Mouse (Mus musculus): Measurements from ENCODE around the gene Gm28374. TPM values are rescaled to one million over a fixed set of nuclear protein-coding genes. Genes with fewer than 3 reads are reported as not detected.

Gm28374 gene
- polyA plus RNA-seq, 1 experiment from 2014 or later = 0.80 TPM

DNA sequence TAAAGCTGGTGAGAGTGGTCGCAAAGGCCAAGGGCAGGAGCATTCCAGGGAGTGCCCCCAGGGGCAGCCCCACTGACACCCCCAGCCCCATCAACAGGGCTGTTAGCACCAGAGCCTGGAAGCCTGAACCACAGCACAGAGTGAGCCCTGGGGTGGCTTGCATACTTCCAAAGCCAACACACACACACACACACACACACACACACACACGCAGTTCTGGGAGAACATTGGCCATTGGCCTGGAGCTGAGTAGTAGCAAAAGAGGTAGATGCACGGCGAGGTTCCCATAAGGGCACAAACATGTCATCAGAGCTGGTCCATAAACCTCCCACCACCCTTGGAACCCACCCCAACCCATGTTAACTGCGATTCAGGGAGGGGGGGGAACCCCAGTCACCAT, 15.5 kb downstream of the Gm28374 start:
- Histone ChIP-seq H3K27ac (peak overlapping the region; percentile 84; the same call in 1 of the 2 replicates), H3K36me3 (peaks cover 30% of the 10 kb centered on the region), H3K9ac (peak overlapping the region; percentile 79), H3K4me2 (peak overlapping the region; percentile 93), H3K9me3 (replicated peaks) (no peaks in the 10 kb centered on the region), H3K4me1 (replicated peaks) (peaks cover 55% of the 10 kb centered on the region), H3K4me3 (replicated peaks) (peak overlapping the region; percentile 64), H3K27me3 (no peaks in the 10 kb centered on the region)
- 44% methylated on average over 5 of the region's 5 CpGs for WGBS (ENCODE audit: insufficient replicate concordance)
- ATAC-seq (ENCODE audit: low read depth) = no peak
- DNase-seq = no peak

- H3K4me2 ChIP-seq = peak overlapping the region; percentile 100
- H3K9ac ChIP-seq = peak overlapping the region; percentile 93; the same call in 1 of the 2 replicates
- peaks cover 19% of the 10 kb centered on the region for H3K36me3 ChIP-seq
- ATAC-seq (ENCODE audit: low read depth) (no peak), DNase-seq (no peak)
- H3K27me3 ChIP-seq = no peaks in the 10 kb centered on the region
- H3K9me3 ChIP-seq (replicated peaks) = no peaks in the 10 kb centered on the region
- H3K4me3 ChIP-seq (replicated peaks) = peak overlapping the region; percentile 81
- peak overlapping the region; percentile 96 for H3K27ac ChIP-seq
- 88% methylated on average over 6 of the region's 6 CpGs for WGBS (ENCODE audit: insufficient replicate concordance)
- peaks cover 70% of the 10 kb centered on the region for H3K4me1 ChIP-seq (replicated peaks)
Measured at GRCm38 (mm10) chr19:6063081-6063480, 19.0 kb downstream of the Gm28374 start.

DNA sequence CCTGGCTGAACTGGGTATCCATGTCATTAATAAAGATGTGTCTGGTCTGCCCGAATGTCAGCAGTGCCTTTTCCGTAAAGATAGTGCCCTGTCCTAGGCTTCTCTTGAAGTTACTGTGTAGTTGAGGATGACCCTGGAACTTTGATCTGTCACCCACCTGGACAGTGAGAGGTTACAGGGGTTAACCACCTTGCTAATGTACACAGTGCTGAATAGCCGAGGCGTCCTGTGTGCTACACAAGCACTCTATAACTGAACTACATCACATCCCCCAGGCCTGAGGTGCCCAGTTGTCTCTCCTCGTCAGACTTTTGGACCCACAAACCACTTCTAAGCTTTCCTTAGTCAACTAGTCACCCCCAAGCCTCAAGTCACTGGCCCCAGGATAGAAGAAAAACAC, 19.6 kb downstream of the Gm28374 start:
- DNase-seq (no peak), ATAC-seq (ENCODE audit: low read depth) (no peak)
- Histone ChIP-seq H3K9ac (peak overlapping the region; percentile 93), H3K27ac (peak overlapping the region; percentile 96), H3K36me3 (peaks cover 19% of the 10 kb centered on the region), H3K4me3 (replicated peaks) (peak overlapping the region; percentile 81), H3K27me3 (no peaks in the 10 kb centered on the region), H3K9me3 (replicated peaks) (no peaks in the 10 kb centered on the region), H3K4me2 (peak overlapping the region; percentile 100), H3K4me1 (replicated peaks) (peaks cover 63% of the 10 kb centered on the region)
- 47% methylated on average over 5 of the region's 5 CpGs for WGBS (ENCODE audit: insufficient replicate concordance)

DNA sequence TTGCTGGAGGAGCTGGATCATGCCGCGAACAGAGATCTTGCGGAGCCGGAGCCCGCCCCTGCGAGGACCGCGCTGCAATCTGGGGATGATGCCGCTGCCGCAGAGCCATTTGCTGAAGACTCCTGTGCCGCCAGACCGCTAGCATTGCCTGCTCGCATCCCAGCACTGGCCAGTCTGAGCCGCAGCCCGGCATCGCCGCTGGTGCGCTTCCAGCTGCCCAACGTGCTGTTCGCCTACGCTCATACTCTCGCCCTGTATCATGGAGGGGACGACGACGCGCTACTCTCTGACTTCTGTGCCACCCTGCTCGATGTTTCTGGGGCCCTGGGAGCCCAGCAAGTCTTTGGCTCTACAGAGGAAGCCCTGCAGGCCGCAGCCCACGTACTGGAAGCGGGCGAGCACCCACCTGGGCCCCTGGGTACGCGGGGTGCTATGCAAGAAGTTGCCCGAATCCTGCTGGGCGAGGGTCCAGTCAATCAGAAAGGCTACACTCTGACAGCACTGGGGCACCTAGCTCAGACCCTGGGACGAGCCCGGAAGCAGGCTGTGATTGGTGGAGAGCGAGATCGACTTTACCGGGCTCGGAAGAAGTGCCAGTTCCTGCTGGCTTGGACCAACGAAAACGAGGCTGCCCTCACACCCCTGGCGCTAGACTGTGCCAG, 20.3 kb downstream of the Gm28374 start:
- 1% methylated on average over 44 of the region's 44 CpGs for WGBS (ENCODE audit: insufficient replicate concordance)

DNA sequence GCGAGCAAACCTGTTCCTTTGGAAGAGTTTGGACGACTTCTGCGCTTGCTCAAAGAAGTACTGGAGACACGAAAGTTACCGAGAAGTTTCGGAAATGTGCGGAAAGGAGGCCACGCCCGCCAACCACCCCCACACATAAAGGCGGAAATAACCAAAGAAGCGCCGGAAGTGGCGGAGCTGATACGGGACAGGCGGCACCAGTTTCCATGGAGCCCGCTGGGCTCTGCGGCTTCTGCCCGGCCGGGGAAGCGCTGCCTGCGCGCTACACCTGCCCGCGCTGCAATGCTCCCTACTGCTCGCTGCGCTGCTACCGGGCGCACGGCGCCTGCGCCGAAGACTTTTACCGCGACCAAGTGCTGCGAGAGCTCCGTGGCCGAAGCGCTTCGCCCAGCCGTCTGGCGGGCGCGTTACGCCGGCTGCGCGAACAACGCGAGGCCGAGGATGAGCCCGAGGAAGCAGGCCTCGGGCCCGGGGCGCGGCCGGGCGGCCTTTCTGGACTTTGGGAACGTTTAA, 21.0 kb downstream of the Gm28374 start, which contains the start of gene Znhit2:
Gene Znhit2, plus strand, starts transcription at position 172 of the 513 bp plus-strand sequence.
- H3K4me1 ChIP-seq (replicated peaks) = peaks cover 60% of the 10 kb centered on the region
- ATAC-seq (ENCODE audit: low read depth) (peak; percentile 74), DNase-seq (peak; percentile 87)
- H3K36me3 ChIP-seq = peaks cover 22% of the 10 kb centered on the region
- under 1% methylated on average over 58 of the region's 58 CpGs for whole genome bisulfite sequencing (ENCODE audit: insufficient replicate concordance)
- H3K9ac ChIP-seq = peak within 1 kb of the TSS; percentile 93
- H3K4me2 ChIP-seq = peak within 1 kb of the TSS; percentile 100
- H3K27me3 ChIP-seq = no peaks in the 10 kb centered on the region
- peak within 1 kb of the TSS; percentile 96 for H3K27ac ChIP-seq
- H3K4me3 ChIP-seq (replicated peaks) = peak within 1 kb of the TSS; percentile 81
- H3K9me3 ChIP-seq (replicated peaks) = no peaks in the 10 kb centered on the region

More for the DNA sequence above, 20.3 kb downstream of the Gm28374 start:
- ATAC-seq (ENCODE audit: low read depth) (peak; percentile 16), DNase-seq (peak; percentile 38)
- Histone ChIP-seq H3K9ac (peak overlapping the region; percentile 93), H3K4me1 (replicated peaks) (peaks cover 60% of the 10 kb centered on the region), H3K9me3 (replicated peaks) (no peaks in the 10 kb centered on the region), H3K27ac (peak overlapping the region; percentile 96), H3K4me3 (replicated peaks) (peak overlapping the region; percentile 81), H3K36me3 (peaks cover 19% of the 10 kb centered on the region), H3K27me3 (no peaks in the 10 kb centered on the region), H3K4me2 (peak overlapping the region; percentile 100)

- peak overlapping the region; percentile 85 for H3K27ac ChIP-seq
- no peaks in the 10 kb centered on the region for H3K27me3 ChIP-seq
- DNase-seq (no peak), ATAC-seq (ENCODE audit: low read depth) (no peak)
- H3K4me2 ChIP-seq = peak overlapping the region; percentile 85
- WGBS (ENCODE audit: insufficient replicate concordance) = 59% methylated on average over 5 of the region's 5 CpGs
- H3K36me3 ChIP-seq = peaks cover 43% of the 10 kb centered on the region
- peak overlapping the region; percentile 95 for H3K9ac ChIP-seq
- H3K9me3 ChIP-seq (replicated peaks) = no peaks in the 10 kb centered on the region
- H3K4me3 ChIP-seq (replicated peaks) = peak overlapping the region; percentile 89
- H3K4me1 ChIP-seq (replicated peaks) = peaks cover 70% of the 10 kb centered on the region
Measured at GRCm38 (mm10) chr19:6058966-6059365, 23.1 kb downstream of the Gm28374 start.

DNA sequence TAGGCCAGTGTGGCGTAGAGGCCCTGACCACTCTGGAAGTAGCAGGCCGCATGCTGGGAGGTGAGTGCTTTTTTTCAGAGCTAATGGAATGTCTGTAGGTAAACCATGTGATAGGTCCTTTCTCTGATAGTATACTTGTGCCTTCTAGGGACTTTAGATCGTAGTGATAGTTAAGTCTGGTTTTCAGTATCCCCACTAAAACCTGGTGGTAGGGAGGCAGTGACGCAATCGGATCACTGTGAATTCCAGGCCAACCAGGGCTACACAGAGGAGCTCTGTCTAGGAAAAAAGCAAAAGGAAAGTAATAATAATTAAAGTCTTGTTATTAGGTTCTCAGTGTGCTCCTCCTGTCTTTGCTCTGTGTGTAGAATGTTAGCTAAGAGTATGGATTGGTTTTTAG, 23.5 kb downstream of the Gm28374 start:
- no peaks in the 10 kb centered on the region for H3K9me3 ChIP-seq (replicated peaks)
- peak overlapping the region; percentile 95 for H3K9ac ChIP-seq
- peak overlapping the region; percentile 89 for H3K4me3 ChIP-seq (replicated peaks)
- WGBS (ENCODE audit: insufficient replicate concordance) = 13% methylated on average over 5 of the region's 5 CpGs
- peak overlapping the region; percentile 85 for H3K4me2 ChIP-seq
- peaks cover 47% of the 10 kb centered on the region for H3K36me3 ChIP-seq
- DNase-seq (no peak), ATAC-seq (ENCODE audit: low read depth) (no peak)
- H3K27me3 ChIP-seq = no peaks in the 10 kb centered on the region
- H3K4me1 ChIP-seq (replicated peaks) = peaks cover 70% of the 10 kb centered on the region
- peak overlapping the region; percentile 85 for H3K27ac ChIP-seq

- Histone ChIP-seq H3K36me3 (peaks cover 57% of the 10 kb centered on the region), H3K4me3 (replicated peaks) (peak within 1 kb of the TSS; percentile 89), H3K9ac (peak within 1 kb of the TSS; percentile 95), H3K4me2 (peak within 1 kb of the TSS; percentile 95), H3K4me1 (replicated peaks) (peaks cover 68% of the 10 kb centered on the region), H3K27me3 (no peaks in the 10 kb centered on the region), H3K9me3 (replicated peaks) (no peaks in the 10 kb centered on the region), H3K27ac (peak within 1 kb of the TSS; percentile 85)
- DNase-seq (peak; percentile 97), ATAC-seq (ENCODE audit: low read depth) (peak; percentile 79)
- under 1% methylated on average over 63 of the region's 63 CpGs for WGBS (ENCODE audit: insufficient replicate concordance)
Measured at GRCm38 (mm10) chr19:6057313-6058096, 24.6 kb downstream of the Gm28374 start, which contains the start of the genes Mrpl49 and Fau. Gene Mrpl49 (minus strand): TSS chr19:6057785. Gene Fau (plus strand): TSS chr19:6057844.

- Histone ChIP-seq H3K27me3 (no peaks in the 10 kb centered on the region), H3K27ac (peak overlapping the region; percentile 72), H3K4me3 (replicated peaks) (peak overlapping the region; percentile 89), H3K4me2 (peak overlapping the region; percentile 95), H3K4me1 (replicated peaks) (peaks cover 60% of the 10 kb centered on the region), H3K36me3 (peaks cover 65% of the 10 kb centered on the region), H3K9ac (peak overlapping the region; percentile 81), H3K9me3 (replicated peaks) (no peaks in the 10 kb centered on the region)
- DNase-seq = no peak
- WGBS (ENCODE audit: insufficient replicate concordance) = 39% methylated on average over 4 of the region's 4 CpGs
- no peak for ATAC-seq (ENCODE audit: low read depth)
Measured at GRCm38 (mm10) chr19:6056696-6057095, 25.4 kb downstream of the Gm28374 start.

DNA sequence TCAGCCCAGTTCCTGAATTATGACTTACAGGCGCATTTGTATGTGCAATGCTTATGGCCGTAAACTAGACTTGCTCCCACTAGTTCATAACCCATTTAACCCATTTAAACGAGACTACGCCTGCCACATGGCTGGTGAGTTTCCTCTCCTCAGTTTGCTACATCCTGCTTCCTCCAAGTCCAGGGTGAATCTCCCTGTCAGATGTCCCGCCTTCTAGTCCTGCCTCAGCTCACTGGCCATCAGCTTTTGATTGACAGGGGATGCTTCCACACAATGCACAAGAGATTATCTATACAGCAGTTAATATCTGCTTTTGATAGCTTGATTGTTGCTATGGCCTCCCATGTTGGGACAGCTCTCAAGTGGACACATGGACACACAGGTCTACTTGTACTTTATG, 27.8 kb downstream of the Gm28374 start:
- Histone ChIP-seq H3K4me1 (replicated peaks) (peaks cover 48% of the 10 kb centered on the region), H3K4me2 (no peak overlapping the region), H3K9me3 (replicated peaks) (no peaks in the 10 kb centered on the region), H3K4me3 (replicated peaks) (no peak overlapping the region), H3K27ac (0 out of 2 replicates have a peak overlapping the region, but pooled peaks have one; percentile 6), H3K36me3 (peaks cover 79% of the 10 kb centered on the region), H3K9ac (no peak overlapping the region), H3K27me3 (no peaks in the 10 kb centered on the region)
- ATAC-seq (ENCODE audit: low read depth) (no peak), DNase-seq (no peak)
- 78% methylated on average over 5 of the region's 5 CpGs for WGBS (ENCODE audit: insufficient replicate concordance)

GRCm38 (mm10) chr19:6052516-6052915, 29.5 kb downstream of the Gm28374 start:
- peaks cover 85% of the 10 kb centered on the region for H3K36me3 ChIP-seq
- WGBS (ENCODE audit: insufficient replicate concordance) = 87% methylated on average over 7 of the region's 7 CpGs
- no peak overlapping the region for H3K4me3 ChIP-seq (replicated peaks)
- peak overlapping the region; percentile 39; the same call in 1 of the 2 replicates for H3K27ac ChIP-seq
- H3K4me1 ChIP-seq (replicated peaks) = peaks cover 57% of the 10 kb centered on the region
- H3K9ac ChIP-seq = peak overlapping the region; percentile 6; the same call in 1 of the 2 replicates
- no peak for ATAC-seq (ENCODE audit: low read depth)
- DNase-seq = no peak
- no peaks in the 10 kb centered on the region for H3K9me3 ChIP-seq (replicated peaks)
- H3K27me3 ChIP-seq = no peaks in the 10 kb centered on the region
- H3K4me2 ChIP-seq = no peak overlapping the region
